Mouse (Mus musculus) cerebellum, adult 18-20 months (tissue): ENCODE data around the gene Slc47a2.
"Not testable (repeated sequence)": the region's sequence is repeated elsewhere in the genome, so short reads cannot be mapped to it uniquely, and the experiment has no call there.

Source experiments
- DNase-seq, 2 experiments: peaks; one replicate each; pipeline ENCODE4 v3.0.0; 2021

The Slc47a2 gene

DNA sequence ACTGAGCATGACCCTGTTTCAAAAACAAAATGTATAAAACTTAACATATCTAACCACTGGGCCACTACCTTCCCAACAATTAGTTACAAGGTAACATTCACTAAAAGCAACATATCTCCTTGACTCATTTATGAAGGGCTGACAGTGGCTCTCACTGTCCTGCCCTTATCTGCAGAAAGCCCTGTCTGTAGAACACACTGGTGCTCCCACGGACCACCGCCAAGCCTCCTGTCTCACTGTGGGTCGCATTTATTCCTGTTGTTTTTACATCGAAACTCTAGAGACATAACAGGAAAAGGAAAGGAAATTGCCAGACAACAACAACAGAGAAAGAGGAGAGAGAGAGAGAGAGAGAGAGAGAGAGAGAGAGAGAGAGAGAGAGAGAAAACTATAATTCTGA, 1.4 kb downstream of the Slc47a2 start:
- DNase-seq = no peak

DNA sequence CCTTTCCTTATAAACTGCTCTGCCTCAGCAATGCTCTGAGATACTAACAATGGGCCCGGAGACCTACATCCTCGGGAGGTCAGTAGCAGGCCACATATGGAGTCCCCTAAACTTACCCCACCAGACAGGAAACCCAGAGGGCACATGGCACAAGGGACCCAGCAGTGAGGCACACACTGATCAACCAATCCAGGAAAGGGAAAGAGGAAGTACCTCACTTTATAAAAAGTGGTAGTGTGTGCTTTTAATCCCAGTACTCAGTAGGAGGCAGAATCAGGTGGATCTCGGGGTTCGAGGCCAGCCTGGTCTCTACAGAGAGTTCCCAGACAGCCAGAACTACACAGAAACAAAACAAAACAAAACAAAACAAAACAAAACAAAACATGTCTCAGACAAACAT, 2.3 kb downstream of the Slc47a2 start:
- DNase-seq = no peak

DNA sequence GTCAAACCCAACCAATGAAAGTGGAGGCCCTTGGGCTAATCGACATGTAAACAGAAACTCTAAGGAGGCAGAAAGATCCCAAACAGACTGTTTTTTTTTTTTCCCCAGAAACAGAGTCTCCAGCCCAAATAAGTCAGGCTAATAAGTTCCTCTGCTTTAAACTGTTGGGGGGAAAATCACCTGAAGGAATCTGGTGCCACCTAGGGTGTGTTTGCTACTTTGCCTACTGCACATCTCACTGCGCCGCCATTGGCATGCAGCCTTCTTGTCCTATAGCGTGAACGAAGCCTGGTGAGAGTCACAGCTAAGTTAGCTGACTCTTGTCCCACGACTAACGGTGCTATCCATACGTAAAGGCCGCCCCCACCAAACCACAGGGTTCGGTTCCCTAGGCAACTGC, 5.1 kb downstream of the Slc47a2 start:
- DNase-seq = no peak

DNA sequence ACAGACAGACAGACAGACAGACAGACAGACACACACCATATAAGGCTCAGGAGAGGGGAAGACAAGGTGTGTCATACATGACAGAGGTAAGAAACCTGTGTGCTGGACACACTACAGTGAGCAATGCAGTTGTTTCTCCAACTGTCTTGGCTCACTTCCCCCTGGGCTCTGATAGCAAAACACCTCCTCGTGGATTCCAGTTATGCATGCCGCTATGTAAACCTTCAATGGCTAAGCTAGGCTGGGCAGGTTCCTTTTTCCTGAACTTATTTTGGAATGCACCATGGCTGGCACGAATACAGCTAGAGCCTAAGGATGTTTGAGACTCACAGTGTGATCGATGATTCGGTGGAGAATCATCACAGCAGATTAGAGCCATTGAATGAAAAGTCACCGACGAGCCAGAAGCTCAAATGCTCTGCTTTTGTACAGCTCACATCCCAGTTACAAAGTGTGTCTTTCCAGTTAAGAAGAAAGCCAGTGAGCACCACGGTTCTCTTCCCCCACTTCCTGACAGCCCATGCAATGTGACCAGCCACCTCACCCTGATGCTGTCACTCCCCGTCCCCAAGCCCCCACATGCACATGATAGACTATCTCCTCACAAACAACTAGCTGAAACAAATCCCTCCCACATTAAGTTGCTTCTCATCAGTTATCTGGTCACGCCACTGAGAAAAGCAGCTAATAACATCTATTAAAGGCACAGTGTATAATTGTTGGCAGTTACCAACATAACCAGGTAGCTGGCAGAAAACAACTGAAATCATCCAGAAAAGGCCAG, 21.6 kb downstream of the Slc47a2 start:
- DNase-seq = no peak

DNA sequence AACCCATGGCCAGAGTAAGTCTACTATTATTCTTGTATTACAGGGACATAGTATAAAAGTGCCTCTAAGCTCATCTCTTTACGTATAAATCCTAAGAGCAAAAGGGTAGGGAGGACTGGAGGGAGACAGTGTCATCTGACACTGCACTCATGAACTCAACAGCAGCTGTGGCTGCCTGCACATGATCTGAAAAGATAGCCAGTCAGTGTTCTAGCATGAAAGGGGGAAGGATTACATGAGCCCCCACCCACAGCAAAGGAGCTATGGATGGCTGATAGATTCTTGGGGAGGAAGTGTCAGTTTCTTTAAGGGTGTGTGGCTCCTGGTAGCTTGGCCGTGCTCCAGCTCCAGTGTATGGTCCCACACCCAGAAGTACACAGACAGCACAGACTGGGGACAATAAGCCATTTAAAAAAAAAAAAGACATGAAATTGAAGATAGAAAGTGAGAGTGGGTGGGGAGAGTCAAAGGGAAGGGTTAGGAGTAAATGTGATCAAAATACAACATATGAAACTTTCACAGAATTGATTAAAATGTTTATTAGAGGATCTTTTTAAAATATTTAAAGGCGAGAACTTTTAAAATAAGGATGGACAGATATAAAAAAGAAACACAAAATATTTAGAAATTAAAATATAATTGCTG, 22.6 kb downstream of the Slc47a2 start:
- no peak for DNase-seq

DNA sequence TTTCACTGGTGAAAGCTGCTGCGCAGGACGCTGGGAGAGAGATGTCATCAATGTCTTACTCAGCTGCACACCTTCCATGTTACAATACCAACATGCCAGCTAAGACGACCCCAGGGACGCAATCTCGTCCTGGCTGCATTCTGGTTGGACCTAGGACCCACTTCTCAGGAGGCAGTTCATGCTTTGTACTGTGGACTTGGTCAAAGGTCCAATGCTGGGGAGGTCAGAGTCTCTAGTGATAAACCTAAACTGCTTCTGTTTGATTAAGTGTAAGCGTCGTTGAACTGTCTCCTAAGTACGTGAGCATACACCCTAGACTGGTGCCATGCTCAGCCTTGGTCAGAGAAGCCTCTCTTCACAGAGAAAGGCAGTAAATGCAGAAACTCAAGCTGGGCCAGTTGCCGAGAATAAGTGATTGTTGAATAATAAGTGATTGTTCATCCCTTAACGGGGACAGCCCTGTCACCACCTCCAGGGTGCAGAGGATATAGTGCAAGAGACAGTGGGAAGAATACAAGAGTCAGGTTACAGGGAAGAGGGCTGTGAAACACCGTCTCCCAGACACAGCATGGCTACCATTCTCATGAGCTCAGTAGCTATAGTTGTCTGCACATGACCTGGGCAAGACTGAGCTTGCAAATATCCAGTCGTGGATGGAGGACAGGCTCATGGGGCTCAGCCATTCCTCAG, 23.3 kb downstream of the Slc47a2 start:
- DNase-seq = no peak

DNA sequence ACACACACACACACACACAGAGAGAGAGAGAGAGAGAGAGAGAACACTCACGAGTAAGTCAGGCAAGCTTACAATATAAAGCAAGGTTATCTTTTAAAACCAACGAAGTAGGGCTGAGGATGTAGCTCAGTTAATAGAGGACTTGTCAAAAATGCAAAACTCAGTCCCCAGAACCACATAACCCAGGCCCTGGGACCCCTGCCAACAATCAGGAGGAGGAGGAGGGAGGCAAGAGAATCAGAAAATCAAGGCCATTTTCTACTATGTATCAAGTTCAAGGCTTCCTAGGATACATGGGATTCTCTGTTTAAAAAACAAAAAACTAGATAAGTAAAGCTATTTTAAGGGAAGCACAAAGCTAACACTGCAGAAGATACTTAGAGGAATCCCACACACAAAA, 25.8 kb downstream of the Slc47a2 start:
- no peak for DNase-seq

DNA sequence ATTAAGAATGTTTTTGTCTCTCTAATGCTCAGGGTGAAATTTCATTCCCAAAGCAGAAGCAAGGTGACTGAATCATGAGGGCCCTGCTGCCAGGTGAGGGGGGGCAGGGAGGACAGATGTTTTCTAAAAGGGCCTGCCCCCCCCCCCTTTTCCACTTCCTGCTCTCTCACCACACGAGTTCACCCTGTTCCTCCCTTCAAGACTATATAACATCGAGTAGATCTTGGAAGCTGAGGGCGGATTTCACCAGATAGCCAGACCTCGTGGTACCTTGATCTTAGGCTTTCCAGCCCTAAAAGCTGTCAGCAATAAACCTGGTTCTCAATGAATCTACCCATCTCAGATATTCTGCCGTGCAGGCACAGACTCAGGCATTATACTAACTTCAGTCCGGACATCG, 32.3 kb downstream of the Slc47a2 start:
- DNase-seq = no peak

DNA sequence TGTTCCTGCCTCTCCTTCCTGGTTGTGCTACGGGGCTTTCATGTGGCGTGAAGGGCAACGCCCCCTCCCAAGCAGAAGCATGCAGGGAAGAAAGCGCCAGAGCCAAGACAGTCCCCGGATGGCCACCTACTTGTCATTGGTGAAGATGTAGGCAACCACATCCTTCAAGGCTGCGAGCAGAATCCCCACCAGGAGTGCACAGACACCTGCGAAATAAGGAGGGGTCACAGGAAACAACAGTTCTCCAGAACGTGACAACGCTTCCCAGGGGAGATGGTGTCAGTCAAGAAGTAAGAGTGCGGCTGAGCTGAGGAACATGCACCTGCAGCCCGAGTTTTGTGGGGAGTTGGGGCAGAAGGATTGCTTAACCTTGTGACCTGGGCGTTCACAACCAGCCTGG, 32.8 kb downstream of the Slc47a2 start:
- no peak for DNase-seq

DNA sequence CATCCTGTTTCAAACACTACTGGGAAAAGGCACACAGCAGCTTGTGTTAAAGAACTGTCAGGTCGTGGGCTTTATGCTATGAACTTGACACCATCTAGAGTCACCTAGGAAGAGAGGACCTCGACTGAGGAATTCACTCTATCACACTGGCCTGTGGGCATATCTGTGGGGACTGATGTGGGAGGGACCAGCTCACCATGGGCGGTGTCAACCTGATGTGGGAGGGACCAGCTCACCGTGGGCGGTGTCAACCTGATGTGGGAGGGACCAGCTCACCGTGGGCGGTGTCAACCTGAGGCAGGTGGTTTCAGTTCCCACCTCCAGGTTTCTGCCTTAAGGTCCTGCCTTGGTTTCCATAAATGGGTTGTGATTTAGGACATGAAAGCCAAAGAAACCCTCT, 34.9 kb downstream of the Slc47a2 start:
- no peak for DNase-seq

DNA sequence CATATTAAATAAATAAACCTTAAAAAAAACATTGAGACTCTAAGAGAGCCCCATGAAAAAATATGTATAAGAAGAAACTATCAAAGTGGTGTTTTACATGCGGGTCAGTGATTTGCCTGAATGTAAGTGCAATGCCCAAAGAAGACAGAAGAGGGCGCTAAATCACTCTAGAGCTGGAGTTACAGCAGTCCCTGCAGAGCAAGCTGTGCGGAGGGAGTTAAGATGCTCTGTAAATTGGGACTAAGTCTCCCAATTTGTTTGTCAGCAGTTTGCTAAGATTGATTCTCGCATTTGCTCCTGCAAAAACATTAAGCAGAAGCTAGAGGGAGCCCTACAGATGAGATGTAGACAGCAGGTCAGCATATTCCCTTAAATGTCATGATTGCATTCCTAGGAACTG, 37.3 kb downstream of the Slc47a2 start:
- DNase-seq = peak; percentile 29 to 35

DNA sequence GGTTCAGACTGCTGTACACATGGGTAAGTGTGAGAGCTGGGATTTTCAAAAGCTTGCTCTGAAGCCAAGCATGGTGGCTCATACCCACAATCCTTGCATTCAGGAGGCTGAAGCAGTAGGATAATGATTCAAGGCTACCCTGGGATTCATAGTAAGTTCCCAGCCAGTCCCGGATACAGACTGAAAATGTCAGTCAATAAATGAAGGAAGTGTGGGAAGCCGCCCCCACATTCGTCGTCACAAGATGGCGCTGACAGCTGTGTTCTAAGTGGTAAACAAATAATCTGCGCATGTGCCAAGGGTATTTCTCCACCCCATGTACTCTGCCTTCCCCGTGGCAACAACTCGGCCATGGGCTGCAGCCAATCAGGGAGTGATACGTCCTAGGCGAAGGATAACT, 38.1 kb downstream of the Slc47a2 start:
- DNase-seq = not testable (repeated sequence)

DNA sequence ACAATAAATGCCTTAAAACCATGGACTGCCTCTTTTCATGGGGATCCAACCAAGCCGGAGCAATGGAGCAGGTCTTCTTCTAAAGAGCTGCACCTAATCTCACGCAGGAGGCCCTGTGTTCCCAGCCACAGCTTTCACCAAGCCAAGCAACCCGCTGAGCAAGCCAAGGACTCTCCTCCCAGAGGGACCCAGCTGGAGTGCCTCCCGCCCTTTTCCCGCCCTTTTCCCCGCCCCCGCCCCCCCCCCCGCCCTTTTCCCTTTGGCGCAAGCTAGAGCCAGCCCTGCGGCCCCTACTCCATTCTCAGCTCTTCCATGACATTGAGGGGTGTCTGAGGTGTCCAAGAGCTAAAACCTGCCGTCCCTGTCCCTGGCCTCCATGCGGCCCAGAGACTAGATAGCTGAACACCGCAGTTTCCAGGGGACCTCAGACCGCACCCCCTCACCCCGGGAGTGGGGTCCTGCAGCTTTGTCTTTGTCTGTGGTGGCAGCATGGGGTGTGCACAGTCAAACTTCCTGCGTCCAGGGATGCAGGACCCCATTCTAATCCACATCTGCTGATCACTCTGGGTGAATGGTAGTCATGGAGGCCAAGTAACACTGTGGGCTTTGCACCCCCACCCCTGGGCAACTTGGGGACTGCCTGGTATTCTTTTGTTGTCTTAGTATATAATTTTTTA, 41.8 kb downstream of the Slc47a2 start:
- DNase-seq = no peak

DNA sequence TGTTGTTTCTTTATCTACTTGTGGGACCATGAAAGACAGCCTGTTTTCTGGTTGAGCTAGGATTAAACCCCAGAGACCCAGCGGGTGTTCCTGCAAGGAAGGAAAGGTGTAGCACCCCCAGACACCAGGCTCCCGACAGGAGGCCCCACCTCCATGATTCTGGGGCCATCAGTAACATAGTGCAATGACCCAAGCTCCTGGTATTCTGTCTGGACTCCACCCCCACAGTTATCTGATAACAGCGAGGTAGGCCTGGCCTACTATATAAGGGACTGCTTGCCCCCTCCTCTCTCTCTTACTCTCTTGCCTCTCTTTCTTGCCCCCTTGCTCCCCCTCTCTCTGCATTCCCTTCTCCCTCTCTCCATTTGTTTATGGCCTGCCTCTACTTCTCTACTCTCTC, 42.5 kb downstream of the Slc47a2 start:
- no peak for DNase-seq

DNA sequence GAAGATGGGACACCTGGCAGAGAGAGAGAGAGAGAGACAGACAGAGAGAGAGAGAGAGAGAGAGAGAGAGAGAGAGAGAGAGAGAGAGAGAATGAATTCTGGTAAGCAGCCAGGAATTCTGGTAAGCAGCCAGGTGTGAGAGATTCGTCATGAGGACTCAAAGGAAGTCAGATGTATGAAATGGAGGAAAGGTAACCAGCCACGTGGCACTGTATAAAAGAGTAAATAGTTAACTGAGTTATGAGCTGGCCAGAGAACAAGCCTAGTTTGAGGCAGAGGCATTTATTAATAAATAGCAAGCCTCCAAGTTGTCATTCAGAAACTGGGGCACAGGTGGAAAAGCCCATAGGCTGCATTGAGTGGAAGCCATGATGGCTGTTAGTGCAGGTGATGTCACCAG, 44.8 kb downstream of the Slc47a2 start:
- DNase-seq = no peak

DNA sequence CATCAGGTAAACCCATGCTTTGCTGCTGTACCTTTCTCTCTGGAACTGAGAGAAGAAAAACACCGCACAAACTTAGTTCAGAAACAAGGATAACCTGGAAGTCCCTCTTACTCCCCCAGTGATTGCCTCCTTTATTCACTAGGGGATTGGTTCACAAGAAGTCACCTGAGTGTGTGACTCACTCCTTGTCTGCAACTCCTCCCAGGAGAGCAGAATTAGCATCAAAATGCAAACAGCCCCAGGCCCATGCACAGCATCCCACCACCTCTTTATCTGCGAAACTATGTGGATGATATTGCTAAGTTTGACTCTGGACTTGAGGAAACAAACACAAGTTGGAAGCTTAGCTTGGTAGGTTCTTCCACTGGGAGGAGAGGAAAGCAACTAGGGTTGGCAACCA, 45.3 kb downstream of the Slc47a2 start:
- DNase-seq = no peak

DNA sequence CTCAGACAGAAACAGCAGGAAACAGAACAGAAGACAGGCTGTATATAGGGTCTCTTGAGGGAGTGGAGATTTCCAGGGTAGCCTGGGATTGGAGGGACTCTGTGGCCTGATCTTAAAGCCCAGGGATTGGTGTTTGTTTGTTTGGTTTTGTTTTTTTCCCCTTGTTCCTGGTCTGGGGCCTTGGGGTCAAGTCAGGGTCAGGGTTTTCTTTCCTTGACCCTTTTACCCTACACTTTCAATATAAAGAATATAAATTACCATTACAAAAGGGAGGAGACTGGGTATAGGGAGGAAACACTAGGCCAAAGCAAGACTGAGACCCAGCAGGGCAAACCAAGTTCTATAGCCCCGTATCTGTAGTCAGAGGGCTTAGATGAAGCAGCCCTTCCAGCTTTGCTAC, 46.1 kb downstream of the Slc47a2 start:
- DNase-seq = no peak

DNA sequence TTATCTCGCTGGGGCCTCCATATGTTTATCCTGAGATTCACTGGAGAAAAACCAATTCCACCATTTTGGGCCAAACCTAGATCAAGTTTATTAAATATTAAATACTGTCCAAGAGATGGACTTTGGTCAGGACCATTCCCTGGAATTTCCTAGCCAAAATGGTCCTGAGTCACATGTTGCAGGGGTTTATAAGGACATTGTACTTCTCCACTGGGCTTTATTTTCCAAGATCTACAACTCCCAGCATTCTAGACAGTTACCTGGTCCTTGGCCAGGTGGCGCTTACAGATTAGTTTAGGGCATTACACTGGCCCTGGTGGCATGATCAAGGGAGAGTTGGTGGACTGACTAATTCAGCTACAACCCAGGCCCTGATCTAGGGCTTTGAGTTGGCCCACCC, 47.1 kb downstream of the Slc47a2 start:
- no peak for DNase-seq

DNA sequence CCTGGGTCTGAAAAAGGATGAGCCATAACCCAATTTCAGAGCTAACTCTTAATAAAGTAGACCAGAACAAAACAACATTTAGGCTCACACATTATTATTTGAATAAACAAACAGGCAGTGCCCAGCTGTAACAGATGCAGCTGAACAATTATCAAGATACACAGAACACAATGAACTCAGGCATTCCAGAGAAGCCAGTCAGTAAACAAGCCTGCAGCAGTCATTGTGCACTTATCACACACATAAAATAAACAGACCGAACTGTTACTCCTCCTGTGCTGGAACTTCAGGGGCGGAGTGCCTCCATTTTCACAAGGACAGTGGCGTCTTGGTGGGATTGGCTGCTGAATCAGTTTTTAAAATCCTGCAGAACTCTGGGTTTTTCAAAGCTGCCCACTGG, 48.2 kb downstream of the Slc47a2 start:
- DNase-seq = no peak

DNA sequence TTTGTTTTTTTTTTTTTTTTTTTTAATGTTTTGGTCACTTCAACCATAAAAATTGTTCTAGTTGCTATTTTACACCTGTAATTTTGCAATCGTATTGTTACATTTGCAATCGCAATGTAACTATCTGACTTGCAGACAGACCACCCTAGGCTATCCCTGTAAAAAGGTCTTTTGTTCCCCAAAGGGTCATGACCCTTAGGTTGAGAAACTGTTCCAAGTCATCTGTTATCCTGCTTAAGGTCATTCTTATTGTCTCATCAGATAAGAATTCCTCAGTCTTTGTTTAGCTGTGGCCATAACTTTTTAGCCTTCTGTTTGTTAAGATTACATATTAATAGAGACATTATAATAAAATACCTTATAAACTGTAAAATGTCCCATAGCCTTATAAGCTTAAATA, 49.4 kb downstream of the Slc47a2 start:
- no peak for DNase-seq

DNA sequence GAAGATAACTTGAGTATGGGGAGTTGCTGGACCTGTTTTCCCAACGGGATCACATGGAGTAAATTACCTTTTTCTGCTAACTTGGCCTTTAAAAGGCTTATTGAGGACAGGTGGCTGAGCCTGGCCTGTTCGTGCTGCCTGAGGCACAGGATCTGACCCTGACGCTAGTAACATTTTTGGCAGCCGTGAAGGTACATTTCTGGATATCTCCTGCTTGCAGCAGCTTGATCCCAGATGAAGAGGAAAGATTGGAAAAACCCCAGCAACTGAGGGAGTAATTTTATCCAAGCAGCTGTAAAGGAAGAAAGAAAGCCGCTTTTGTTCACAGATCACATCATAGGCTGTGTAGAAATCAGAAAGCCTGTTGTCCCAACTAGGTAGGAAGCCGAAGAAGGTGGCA, 58.3 kb downstream of the Slc47a2 start:
- DNase-seq = no peak

DNA sequence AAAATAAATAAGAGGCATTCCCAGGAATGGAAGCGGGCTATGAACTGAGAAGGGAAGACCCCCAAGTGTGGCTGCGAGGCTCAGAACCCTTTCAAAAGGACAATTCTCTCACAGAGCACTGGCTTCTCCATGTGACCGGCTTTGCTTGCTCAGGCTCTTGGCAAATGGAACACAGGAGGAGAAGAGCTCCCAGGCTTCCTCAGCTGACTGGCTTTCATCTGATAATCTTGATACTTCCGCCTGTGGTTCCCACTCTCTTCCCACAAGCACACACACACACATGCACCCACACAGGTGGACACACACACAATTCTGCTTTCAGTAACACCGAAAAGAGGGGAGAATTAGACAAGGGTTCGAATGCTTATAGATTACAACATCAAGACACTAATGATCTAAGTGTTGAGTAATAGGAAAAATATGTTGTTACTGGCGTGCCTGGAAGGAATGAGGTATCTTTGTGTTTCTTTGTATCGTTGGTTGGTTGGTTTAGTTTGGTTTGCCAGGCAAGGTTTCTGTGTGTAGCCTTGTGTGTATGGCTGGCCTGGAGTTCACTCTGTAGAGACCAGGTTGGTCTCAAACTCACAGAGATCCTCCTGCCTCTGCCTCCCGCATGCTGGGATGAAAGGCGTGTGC, 59.1 kb downstream of the Slc47a2 start:
- no peak for DNase-seq

DNA sequence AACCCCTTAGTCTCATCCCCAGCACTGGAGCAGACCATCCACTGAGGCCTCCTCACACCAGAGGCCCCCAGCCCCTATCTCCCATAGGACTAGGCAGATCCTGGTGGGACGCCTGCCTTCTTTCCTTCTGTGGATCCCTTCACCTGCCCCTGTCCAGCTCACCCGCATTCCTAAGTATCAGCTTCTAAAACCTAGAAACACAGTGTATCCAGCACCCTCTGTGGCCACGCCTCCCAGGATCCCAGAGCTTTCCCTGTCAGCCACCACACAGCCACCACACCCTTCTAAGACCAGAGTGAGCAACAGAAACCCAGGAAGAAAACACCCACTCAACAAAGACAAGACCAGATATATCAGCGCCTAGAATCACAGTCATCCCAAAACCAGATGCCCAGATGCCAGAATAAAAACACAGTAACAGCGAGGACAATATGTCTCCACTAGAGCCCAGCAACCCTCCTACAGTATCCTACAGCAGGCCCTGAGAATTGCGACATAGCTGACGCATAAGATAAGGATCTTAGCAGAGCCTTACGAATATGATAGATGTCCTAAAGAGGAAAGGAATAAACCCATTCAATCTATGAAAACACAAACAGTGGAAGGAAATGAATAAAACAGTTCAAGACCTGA, 64.1 kb downstream of the Slc47a2 start:
- no peak for DNase-seq
